Mouse (Mus musculus) liver, embryonic 14.5 days (tissue): Measurements from ENCODE around the gene Lyrm9. TPM values are rescaled to one million over a fixed set of nuclear protein-coding genes. Genes with fewer than 3 reads are reported as not detected.

ENCODE experiments used
- ATAC-seq: fragments of 200-750 bp; cut with Nextera tagmentation; 2 replicates; pipeline ENCODE4 v1.8.0; 2017; ENCODE audit warnings: moderate number of reproducible peaks, mild to moderate bottlenecking, moderate library complexity; ENCODE audit not compliant: insufficient read depth
- DNase-seq, 3 experiments: peaks; one replicate each; pipeline ENCODE4 v3.0.0-alpha.2; 2012 to 2013; ENCODE audit warnings: low read depth in 3 of 3, low spot score in 3 of 3
- H3K27ac ChIP-seq: fragments of 300-500 bp; sonication (generic); 2 replicates; pipeline ENCODE4 v1.5.1; 2014; ENCODE audit warnings: moderate library complexity, mild to moderate bottlenecking, control low read depth, inconsistent platforms
- H3K27me3 ChIP-seq: fragments of 300-500 bp; sonication (generic); 2 replicates; pipeline ENCODE4 v1.6.1; 2014; ENCODE audit warnings: mild to moderate bottlenecking, low read length, moderate library complexity; ENCODE audit not compliant: control insufficient read depth, insufficient read depth
- H3K36me3 ChIP-seq: fragments of 300-500 bp; sonication (generic); replicated peaks from 2 replicates; pipeline ENCODE4 v1.6.1; 2014; ENCODE audit warnings: low read depth; ENCODE audit not compliant: control insufficient read depth, insufficient read depth
- H3K4me1 ChIP-seq, 2 experiments: fragments of 200-500 bp in 1 of 2; fragments of 300-500 bp in 1 of 2; sonication (generic) in 1 of 2; replicated peaks; 2 replicates each; pipeline ENCODE4 v1.6.1; 2012 to 2014; ENCODE audit warnings: antibody characterized with exemption in 1 of 2, inconsistent platforms in 1 of 2, low read length in 1 of 2; ENCODE audit not compliant: control insufficient read depth in 2 of 2, insufficient read depth in 2 of 2
- H3K4me2 ChIP-seq: fragments of 300-500 bp; sonication (generic); 2 replicates; pipeline ENCODE4 v1.6.1; 2014; ENCODE audit warnings: low read depth, mild to moderate bottlenecking, control low read depth, moderate library complexity
- H3K4me3 ChIP-seq, 2 experiments: fragments of 200-500 bp in 1 of 2; fragments of 300-500 bp in 1 of 2; sonication (generic) in 1 of 2; 2 replicates each; pipeline ENCODE4 v1.5.1; 2012 to 2014; ENCODE audit warnings: low read depth in 2 of 2, low read length in 2 of 2, mild to moderate bottlenecking in 2 of 2, control low read depth in 1 of 2, inconsistent platforms in 1 of 2, moderate library complexity in 1 of 2; ENCODE audit not compliant: insufficient read depth in 1 of 2
- H3K9ac ChIP-seq: fragments of 300-500 bp; sonication (generic); replicated peaks from 2 replicates; pipeline ENCODE4 v1.6.1; 2014; ENCODE audit warnings: mild to moderate bottlenecking, control low read depth, moderate library complexity
- H3K9me3 ChIP-seq: fragments of 300-500 bp; sonication (generic); 2 replicates; pipeline ENCODE4 v1.6.1; 2016; ENCODE audit warnings: low read length, mixed read lengths; ENCODE audit not compliant: control insufficient read depth
- CTCF ChIP-seq: IDR thresholded peaks from 2 replicates; pipeline ENCODE4 v1.5.1; 2016; ENCODE audit warnings: antibody characterized with exemption, low read depth, control low read depth
- EP300 ChIP-seq: IDR thresholded peaks from 2 replicates; pipeline ENCODE4 v1.6.1; 2016; ENCODE audit warnings: antibody characterized with exemption, low read depth
- WGBS: fragments of 180-500 bp; shearing (Covaris S2); extraction: QIAGEN DNeasy Blood & Tissue Kit; methylation state at CpG from one replicate; pipeline ENCODE4 v1.1.7; 2014; ENCODE audit not compliant: insufficient replicate concordance; 5-methylcytosine and 5-hydroxymethylcytosine counted together
- polyA plus RNA-seq, 2 experiments: library from polyadenylated mRNA; depleted of rRNA in 1 of 2; stranded (reverse) in 1 of 2; unstranded in 1 of 2; fragments of >200 nt; fragmentation: Nextera tagmentation in 1 of 2; extraction: Ambion mirVana in 1 of 2; gene quantifications; 2 replicates each; pipeline versions ENCODE4 v1.2.1 to v1.2.3; 2012 to 2014

Lyrm9 gene
- polyA plus RNA-seq, 2 experiments = 12.4 to 18.1 TPM

DNA sequence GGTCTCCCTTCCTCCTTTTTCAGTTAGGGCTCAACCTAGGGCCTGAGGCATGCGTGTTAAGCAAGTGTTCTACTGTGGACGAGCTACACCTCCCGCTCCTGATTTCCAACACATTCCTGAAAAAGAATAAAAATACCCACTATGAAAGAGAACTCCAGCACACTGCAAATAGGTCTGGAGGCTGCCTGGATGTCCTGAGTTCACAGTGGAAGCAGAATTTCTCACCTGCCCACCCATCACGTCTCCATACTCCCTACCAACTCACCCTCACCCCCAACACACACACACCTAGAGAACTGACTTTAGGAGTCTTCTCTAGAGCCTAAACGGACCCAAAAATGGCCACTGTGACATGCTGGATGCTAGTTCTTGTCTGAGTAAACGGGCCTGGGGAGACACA is 21.8 kb upstream of the Lyrm9 start:
- no peak overlapping the region for H3K9ac ChIP-seq
- no peaks in the 10 kb centered on the region for H3K27me3 ChIP-seq
- H3K9me3 ChIP-seq = no peaks in the 10 kb centered on the region
- ATAC-seq = no peak
- WGBS = 76% methylated on average over 6 of the region's 6 CpGs
- H3K4me1 ChIP-seq = peaks cover 13 to 26% of the 10 kb centered on the region in 2 experiments
- H3K27ac ChIP-seq = no peak overlapping the region
- no peaks in the 10 kb centered on the region for H3K36me3 ChIP-seq
- TF ChIP-seq EP300 (no peak), CTCF (no peak)
- no peak overlapping the region for H3K4me3 ChIP-seq
- DNase-seq = no peak
- H3K4me2 ChIP-seq = no peak overlapping the region

DNA sequence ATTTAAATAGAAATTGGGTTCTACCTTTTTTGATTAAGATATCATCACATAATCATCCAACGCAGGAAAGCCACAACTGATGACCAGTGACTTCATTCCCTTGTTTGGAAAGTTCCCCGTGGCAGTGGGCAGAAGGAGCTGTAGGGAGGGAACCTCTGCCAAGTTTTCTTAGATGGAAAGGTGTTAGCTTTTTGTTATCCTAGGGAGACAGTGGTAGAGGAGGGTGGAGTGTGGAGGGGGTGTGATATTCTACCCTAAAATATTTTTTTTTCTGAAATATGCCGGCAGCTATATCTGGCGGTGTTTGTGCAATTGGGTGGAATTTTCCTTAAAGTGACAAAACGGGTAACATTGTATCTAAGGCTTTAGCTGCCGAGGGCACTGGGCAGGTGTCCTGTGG is 21.2 kb upstream of the Lyrm9 start:
- Histone ChIP-seq H3K36me3 (no peaks in the 10 kb centered on the region), H3K4me2 (no peak overlapping the region), H3K27ac (no peak overlapping the region), H3K9me3 (no peaks in the 10 kb centered on the region), H3K9ac (no peak overlapping the region), H3K27me3 (no peaks in the 10 kb centered on the region), H3K4me1 (peaks cover 13 to 26% of the 10 kb centered on the region in 2 experiments), H3K4me3 (no peak overlapping the region)
- ATAC-seq (no peak), DNase-seq (no peak)
- no peak for TF ChIP-seq EP300
- TF ChIP-seq CTCF = no peak
- 63% methylated on average over 6 of the region's 6 CpGs for WGBS

DNA sequence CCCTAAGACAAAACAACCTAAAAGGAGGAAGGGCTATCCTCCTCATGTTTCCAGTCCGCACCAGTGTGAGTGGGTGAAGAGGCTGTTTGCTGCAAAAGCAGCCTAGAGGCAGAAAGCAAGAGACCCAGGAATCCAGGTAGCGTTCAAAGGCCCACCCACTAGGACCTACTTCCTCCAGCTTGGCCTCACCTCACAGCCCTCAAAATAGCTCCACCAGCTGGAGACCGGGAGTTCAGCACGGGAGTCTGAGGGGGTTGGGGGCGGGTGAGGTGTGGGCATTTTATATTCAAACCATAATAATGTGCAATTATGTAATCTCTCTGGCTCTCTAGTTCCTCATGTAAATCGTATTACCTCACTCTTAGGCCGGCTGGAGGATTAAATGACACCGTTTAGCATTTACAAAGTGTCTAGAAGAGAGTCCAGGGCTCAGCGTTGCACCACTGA is 20.7 kb upstream of the Lyrm9 start:
- 53% methylated on average over 9 of the region's 9 CpGs for WGBS
- no peak for DNase-seq

DNA sequence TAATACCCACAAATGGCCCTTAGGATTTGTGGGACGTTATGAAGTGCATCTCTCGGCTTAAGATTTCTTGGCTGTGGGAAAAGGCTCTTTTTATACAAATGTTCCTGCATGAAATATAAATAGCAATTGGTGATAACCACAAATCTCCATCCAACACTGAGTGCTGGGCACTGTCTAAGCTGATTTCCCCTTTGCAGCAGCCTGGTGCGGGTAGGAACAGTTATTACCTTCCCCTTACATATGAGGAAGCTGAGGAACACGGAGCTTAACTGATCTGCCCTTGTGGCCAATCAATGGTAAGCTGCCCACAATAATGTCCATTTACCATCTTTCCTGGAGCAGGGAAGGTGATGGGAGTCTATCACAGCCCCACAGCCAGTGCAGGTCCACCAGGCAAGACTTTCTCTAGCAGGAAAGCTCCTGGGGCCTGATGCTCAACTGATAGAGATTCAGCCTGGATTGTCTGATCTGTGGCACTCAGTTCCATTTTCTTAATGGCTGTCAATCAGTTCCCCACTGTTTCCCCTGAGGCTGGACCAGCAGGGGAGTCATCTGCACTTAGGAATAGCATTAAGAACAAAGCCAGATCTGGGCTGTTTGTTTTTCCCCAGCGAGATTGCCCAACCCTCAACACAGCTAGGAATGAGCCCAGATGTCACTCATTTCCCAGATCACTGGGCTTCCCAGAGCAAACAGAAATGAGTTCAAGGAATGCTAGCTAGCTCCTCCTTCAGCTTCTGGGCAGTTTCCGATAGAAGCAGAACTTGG is 18.9 kb upstream of the Lyrm9 start:
- TF ChIP-seq CTCF (no peak), EP300 (no peak)
- Histone ChIP-seq H3K27me3 (no peaks in the 10 kb centered on the region), H3K4me3 (no peak overlapping the region), H3K9me3 (no peaks in the 10 kb centered on the region), H3K9ac (no peak overlapping the region), H3K27ac (no peak overlapping the region), H3K4me1 (peaks cover 0 to 4% of the 10 kb centered on the region in 2 experiments; a peak in 1 of 4 replicates), H3K36me3 (no peaks in the 10 kb centered on the region), H3K4me2 (no peak overlapping the region)
- WGBS = 37% methylated on average over 6 of the region's 6 CpGs
- no peak for ATAC-seq
- DNase-seq = no peak

More for the DNA sequence above, 20.7 kb upstream of the Lyrm9 start:
- Histone ChIP-seq H3K27ac (no peak overlapping the region), H3K27me3 (no peaks in the 10 kb centered on the region), H3K9me3 (no peaks in the 10 kb centered on the region), H3K4me3 (no peak overlapping the region), H3K36me3 (no peaks in the 10 kb centered on the region), H3K4me1 (peaks cover 9 to 21% of the 10 kb centered on the region in 2 experiments), H3K4me2 (no peak overlapping the region), H3K9ac (no peak overlapping the region)
- TF ChIP-seq EP300 (no peak), CTCF (no peak)
- no peak for ATAC-seq

DNA sequence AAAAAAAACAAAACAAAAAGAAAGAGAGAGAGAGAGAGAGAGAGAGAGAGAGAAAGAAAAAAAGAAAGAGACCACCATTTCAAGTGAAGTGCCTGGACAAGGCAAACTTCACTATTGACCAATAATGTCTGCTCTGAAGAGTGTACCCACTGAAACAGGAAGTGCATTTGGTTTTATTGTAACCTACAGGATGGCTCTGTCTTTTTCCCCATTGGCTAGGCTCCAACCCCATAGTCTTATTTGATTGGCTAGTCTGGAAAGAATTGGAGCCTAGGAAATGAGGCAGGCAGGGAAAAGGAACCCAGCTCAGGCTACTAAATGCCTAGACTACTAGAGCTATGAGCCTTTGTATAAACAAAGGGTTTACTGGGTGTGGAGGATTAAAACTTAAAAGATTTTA is 17.0 kb upstream of the Lyrm9 start:
- DNase-seq (no peak), ATAC-seq (no peak)
- Histone ChIP-seq H3K9ac (no peak overlapping the region), H3K9me3 (no peaks in the 10 kb centered on the region), H3K27ac (no peak overlapping the region), H3K36me3 (no peaks in the 10 kb centered on the region), H3K4me2 (no peak overlapping the region), H3K4me3 (no peak overlapping the region), H3K4me1 (peaks cover 0 to 5% of the 10 kb centered on the region in 2 experiments; a peak in 2 of 4 replicates), H3K27me3 (no peaks in the 10 kb centered on the region)
- TF ChIP-seq CTCF = no peak
- no peak for TF ChIP-seq EP300
